Mouse (Mus musculus): ENCODE measurements at regions not wholly inside any gene's neighbourhood (a gene's known extent, or its start where the extent isn't known, plus 50 kb on each side); places are given as distances from the start of the nearest gene placed in this dataset.

DNA sequence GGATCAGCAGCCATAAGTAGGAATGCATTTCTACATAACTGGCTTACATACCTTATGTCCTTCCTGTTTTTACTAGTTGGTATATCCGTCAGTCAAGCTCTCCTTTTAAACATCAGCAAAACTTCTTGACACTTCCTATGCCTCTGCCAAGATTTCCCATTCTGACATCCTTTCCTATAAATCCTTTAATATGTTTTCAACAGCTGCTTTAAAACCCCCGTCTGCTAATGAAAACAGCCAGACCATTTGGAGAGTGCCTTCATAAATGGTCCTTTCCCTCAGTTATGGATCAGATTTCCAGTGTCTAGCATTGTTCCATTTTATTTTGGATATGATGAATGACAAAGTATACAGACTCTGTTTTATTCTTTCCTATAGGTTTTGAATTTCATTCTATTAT lies 270.7 kb upstream of the Rgmb start:
- Histone ChIP-seq H3K27me3 (replicated peaks) (no peaks in the 10 kb centered on the region), H3K4me1 (no peaks in the 10 kb centered on the region), H3K36me3 (replicated peaks; ENCODE audit: low read length) (no peaks in the 10 kb centered on the region), H3K4me3 (replicated peaks) (no peak overlapping the region), H3K9me3 (no peaks in the 10 kb centered on the region)
- TF ChIP-seq GATA1 (IDR thresholded peaks at IDR 0.05; ENCODE audit: borderline replicate concordance, low read length) = no peak
- TF ChIP-seq FLI1 (IDR thresholded peaks at IDR 0.05; ENCODE audit: low read length) = no peak

DNA sequence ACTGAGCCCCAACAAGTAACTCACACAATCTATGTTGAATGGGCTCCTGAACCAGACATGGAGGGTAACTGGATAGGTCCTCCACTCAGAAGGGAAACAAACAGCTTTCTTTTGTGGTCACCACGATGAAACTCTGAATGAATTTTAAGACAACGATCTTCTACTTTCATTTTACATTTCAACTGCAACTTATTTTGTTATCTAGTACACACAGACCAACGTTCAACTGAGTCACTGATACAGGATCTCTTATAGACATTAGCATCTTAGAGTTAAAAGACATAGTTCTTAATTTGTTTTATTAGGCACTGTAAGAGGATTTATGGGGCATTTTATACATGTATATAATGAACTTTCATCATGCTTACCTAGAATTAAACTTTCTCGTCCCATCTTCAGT lies 262.1 kb upstream of the Rgmb start:
- no peak overlapping the region for H3K4me3 ChIP-seq (replicated peaks)
- H3K36me3 ChIP-seq (replicated peaks; ENCODE audit: low read length) = no peaks in the 10 kb centered on the region
- no peaks in the 10 kb centered on the region for H3K27me3 ChIP-seq (replicated peaks)
- no peaks in the 10 kb centered on the region for H3K4me1 ChIP-seq
- TF ChIP-seq GATA1 (IDR thresholded peaks at IDR 0.05; ENCODE audit: borderline replicate concordance, low read length) (no peak), FLI1 (IDR thresholded peaks at IDR 0.05; ENCODE audit: low read length) (no peak)
- H3K9me3 ChIP-seq = 0 out of 2 replicates have a peak, but pooled peaks cover 3% of the 10 kb centered on the region

DNA sequence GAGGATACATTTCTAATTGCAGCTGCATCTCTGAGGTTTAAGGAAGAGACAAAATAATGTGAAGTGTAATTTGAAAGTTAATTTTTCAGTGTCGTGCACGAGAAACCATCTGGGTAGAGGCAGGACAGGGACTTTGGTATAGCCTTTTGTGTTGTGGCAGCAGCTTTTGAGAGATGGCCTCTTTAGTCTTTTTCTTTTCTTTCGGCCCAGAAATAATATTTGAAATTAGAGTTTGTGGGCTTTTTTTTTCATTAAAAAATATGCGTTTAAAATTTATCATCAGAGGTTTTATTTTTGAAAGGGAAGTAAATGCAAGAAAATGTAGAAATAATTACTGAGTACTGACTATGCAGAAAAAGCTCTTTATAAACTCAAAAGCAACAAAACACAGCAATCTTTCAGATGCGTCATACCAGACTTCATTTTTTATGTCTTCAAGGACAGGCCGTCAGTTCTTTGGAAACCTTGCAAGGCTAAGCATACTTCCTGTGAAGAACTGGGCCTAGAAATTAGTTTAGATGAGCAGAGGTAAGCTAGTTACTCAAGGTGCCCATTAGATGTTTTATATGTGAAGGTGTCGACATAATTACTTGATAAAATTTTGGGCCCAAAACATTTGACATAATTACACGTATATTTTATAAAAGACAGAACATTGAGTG lies 258.9 kb upstream of the Rgmb start:
- Histone ChIP-seq H3K9me3 (0 out of 2 replicates have a peak, but pooled peaks cover 3% of the 10 kb centered on the region), H3K27me3 (replicated peaks) (no peaks in the 10 kb centered on the region), H3K36me3 (replicated peaks; ENCODE audit: low read length) (no peaks in the 10 kb centered on the region), H3K4me3 (replicated peaks) (no peak overlapping the region), H3K4me1 (no peaks in the 10 kb centered on the region)
- no peak for TF ChIP-seq FLI1 (IDR thresholded peaks at IDR 0.05; ENCODE audit: low read length)
- TF ChIP-seq GATA1 (IDR thresholded peaks at IDR 0.05; ENCODE audit: borderline replicate concordance, low read length) = no peak

DNA sequence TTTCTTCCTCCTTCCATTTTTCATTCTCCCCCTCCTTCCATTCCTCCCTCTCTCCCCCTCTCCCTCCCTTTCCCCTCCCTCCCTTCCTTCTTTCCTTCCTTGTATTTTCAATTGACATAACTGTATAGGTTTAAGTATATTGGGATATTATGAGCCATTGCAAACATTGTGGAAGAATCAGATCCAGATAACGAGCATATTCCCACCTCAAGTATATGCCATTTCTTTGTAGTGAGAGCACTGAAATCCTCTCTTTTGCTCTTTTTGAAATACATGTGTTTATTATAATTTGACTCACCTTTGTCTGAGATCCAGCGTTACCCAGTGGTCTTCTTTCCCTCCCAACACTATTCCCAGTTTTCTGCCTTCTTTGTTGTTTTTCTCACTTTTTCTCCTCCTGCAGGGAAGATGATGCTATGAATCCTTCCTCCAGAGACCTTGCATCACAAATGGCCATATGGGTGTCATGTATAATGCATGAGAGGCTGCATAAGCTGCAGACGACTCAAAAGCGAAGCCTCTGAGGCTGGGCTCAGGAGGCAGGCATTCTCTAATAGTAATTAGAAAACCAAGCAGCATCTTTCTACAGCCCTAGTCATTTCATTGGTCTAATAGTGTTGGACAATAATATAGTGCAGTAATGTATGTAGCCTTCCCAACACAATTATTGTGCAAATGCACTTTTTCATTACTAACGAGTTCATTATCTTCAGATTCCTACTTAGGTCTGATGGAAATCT lies 258.2 kb upstream of the Rgmb start:
- Histone ChIP-seq H3K27me3 (replicated peaks) (no peaks in the 10 kb centered on the region), H3K4me1 (no peaks in the 10 kb centered on the region), H3K36me3 (replicated peaks; ENCODE audit: low read length) (no peaks in the 10 kb centered on the region), H3K9me3 (0 out of 2 replicates have a peak, but pooled peaks cover 3% of the 10 kb centered on the region), H3K4me3 (replicated peaks) (no peak overlapping the region)
- TF ChIP-seq GATA1 (IDR thresholded peaks at IDR 0.05; ENCODE audit: borderline replicate concordance, low read length) = no peak
- no peak for TF ChIP-seq FLI1 (IDR thresholded peaks at IDR 0.05; ENCODE audit: low read length)

DNA sequence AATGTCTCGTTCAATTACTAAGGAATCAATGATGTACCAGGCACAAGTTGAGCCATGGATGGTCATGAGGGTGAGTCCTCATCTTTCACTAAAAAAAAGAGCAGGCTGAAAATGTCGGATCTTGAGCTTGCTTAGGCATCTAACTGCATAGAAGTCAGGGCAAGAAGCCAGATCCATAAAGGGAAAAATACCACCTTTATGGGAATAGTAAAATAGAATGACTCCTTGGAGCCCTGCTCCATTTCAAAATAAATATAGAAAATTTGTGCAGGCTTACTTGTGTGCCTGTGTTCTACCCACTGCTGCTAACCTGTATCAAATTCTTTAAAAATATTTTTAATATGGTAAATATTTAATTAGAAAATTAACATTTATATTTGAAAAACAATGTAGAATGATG lies 256.2 kb upstream of the Rgmb start:
- H3K27me3 ChIP-seq (replicated peaks) = no peaks in the 10 kb centered on the region
- H3K4me1 ChIP-seq = no peaks in the 10 kb centered on the region
- no peaks in the 10 kb centered on the region for H3K36me3 ChIP-seq (replicated peaks; ENCODE audit: low read length)
- H3K9me3 ChIP-seq = 0 out of 2 replicates have a peak, but pooled peaks cover under 1% of the 10 kb centered on the region
- no peak overlapping the region for H3K4me3 ChIP-seq (replicated peaks)
- TF ChIP-seq FLI1 (IDR thresholded peaks at IDR 0.05; ENCODE audit: low read length) = no peak
- TF ChIP-seq GATA1 (IDR thresholded peaks at IDR 0.05; ENCODE audit: borderline replicate concordance, low read length) = no peak

DNA sequence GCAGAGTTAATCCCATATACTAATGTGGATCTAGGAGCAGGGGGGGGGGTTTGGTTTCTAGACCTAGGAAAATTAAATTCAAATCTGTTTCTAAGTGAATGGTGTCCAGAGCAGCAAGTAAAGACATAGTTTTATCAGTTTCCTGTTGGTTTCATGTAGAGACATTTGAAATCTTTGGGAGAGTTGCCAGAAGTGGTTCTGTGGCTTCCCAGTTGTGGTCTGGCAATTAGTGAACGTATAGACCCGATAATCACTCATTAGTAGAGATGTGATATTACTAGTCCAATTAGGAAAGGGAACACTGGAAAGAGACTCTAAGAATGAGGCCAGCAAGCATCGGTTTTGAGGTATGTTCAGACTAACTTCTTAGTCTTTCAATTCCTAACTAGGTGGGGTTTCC lies 252.0 kb upstream of the Rgmb start:
- Histone ChIP-seq H3K4me3 (replicated peaks) (no peak overlapping the region), H3K36me3 (replicated peaks; ENCODE audit: low read length) (no peaks in the 10 kb centered on the region), H3K4me1 (no peaks in the 10 kb centered on the region), H3K9me3 (no peaks in the 10 kb centered on the region), H3K27me3 (replicated peaks) (no peaks in the 10 kb centered on the region)
- TF ChIP-seq GATA1 (IDR thresholded peaks at IDR 0.05; ENCODE audit: borderline replicate concordance, low read length) (no peak), FLI1 (IDR thresholded peaks at IDR 0.05; ENCODE audit: low read length) (no peak)

DNA sequence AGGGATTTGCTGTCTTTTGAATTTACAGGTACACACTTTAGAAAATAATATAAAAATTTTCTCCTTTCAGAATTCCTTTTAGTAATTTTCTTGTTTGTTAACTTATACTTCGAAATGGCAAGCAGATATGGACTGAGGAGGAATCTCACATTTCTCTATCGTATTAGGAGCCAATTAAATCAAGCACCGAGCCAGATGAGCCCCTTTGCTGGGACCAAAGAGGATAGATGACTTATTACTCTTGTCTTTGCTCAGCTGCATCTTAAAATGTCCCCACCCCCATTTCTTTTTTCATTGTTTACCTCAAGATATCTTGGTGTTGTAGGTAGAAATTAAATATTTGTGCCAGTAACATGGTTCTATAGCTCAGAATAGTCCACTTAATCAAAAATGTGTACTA lies 247.7 kb upstream of the Rgmb start:
- H3K4me1 ChIP-seq = no peaks in the 10 kb centered on the region
- no peaks in the 10 kb centered on the region for H3K36me3 ChIP-seq (replicated peaks; ENCODE audit: low read length)
- no peaks in the 10 kb centered on the region for H3K27me3 ChIP-seq (replicated peaks)
- TF ChIP-seq GATA1 (IDR thresholded peaks at IDR 0.05; ENCODE audit: borderline replicate concordance, low read length) (no peak), FLI1 (IDR thresholded peaks at IDR 0.05; ENCODE audit: low read length) (no peak)
- H3K9me3 ChIP-seq = no peaks in the 10 kb centered on the region
- H3K4me3 ChIP-seq (replicated peaks) = no peak overlapping the region

DNA sequence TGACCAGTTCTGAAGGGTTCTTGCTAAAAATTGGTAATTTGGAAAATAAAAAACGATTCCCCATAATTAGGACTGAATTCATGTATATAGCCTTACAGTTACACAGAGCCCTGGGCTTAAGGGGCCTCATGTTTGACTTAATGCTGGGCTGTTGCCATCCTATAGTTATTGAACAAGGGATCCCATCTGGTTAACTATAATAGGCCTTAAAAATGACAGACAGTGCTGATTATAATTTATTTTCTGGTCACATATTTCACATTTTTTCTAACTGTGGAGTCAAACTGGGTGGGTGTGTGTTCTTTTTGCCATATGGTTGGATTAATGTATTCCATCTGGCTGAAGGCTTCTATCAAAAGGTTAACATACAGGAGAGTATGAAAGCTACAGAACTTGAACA lies 238.5 kb upstream of the Rgmb start:
- Histone ChIP-seq H3K4me1 (no peaks in the 10 kb centered on the region), H3K27me3 (replicated peaks) (no peaks in the 10 kb centered on the region), H3K36me3 (replicated peaks; ENCODE audit: low read length) (no peaks in the 10 kb centered on the region), H3K4me3 (replicated peaks) (no peak overlapping the region), H3K9me3 (no peaks in the 10 kb centered on the region)
- TF ChIP-seq GATA1 (IDR thresholded peaks at IDR 0.05; ENCODE audit: borderline replicate concordance, low read length) (no peak), FLI1 (IDR thresholded peaks at IDR 0.05; ENCODE audit: low read length) (no peak)

DNA sequence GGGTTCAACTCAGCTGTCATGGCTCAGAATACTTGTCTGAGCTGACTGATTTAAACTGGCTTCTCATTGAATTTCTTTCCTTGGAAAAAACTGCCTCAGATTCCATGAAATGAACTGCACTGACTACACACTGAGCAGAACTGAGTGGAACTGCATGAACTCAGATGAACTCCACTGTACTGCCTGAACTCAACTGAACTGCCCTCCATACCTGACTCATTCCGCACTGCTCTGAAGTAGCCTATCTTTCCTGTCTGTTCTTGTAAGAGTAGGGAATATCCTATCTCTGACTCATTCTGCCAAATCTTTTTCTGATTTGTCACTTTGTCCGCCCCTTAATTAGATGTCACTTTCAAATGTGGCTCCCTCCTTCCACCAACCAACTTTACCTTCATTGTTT lies 237.0 kb upstream of the Rgmb start:
- TF ChIP-seq FLI1 (IDR thresholded peaks at IDR 0.05; ENCODE audit: low read length) (no peak), GATA1 (IDR thresholded peaks at IDR 0.05; ENCODE audit: borderline replicate concordance, low read length) (no peak)
- Histone ChIP-seq H3K4me1 (no peaks in the 10 kb centered on the region), H3K36me3 (replicated peaks; ENCODE audit: low read length) (no peaks in the 10 kb centered on the region), H3K4me3 (replicated peaks) (no peak overlapping the region), H3K9me3 (no peaks in the 10 kb centered on the region), H3K27me3 (replicated peaks) (no peaks in the 10 kb centered on the region)

DNA sequence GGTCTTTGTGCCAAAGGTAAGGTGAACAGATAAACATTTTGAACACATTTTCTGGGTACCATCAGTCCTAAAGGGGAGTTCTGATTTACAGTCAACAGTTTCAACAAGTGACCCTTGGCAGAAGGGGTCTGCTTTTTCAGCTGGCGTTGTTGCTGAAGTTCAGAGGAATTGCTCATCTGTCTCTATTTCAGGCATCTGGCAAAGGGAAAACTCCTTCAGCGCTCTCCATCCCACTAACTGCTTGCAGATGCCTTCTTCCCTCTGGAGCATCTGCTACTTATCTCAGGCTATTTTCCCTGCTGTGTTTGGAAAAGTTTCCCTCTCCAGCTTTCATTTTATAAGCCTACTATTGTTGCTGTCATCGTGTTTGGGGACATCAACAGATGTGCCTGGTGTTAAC lies 223.6 kb upstream of the Rgmb start:
- H3K4me3 ChIP-seq (replicated peaks) = no peak overlapping the region
- TF ChIP-seq GATA1 (IDR thresholded peaks at IDR 0.05; ENCODE audit: borderline replicate concordance, low read length) = no peak
- H3K36me3 ChIP-seq (replicated peaks; ENCODE audit: low read length) = no peaks in the 10 kb centered on the region
- H3K4me1 ChIP-seq = no peaks in the 10 kb centered on the region
- no peaks in the 10 kb centered on the region for H3K27me3 ChIP-seq (replicated peaks)
- H3K9me3 ChIP-seq = no peaks in the 10 kb centered on the region
